Mouse (Mus musculus) small intestine, adult 2 months (tissue): ENCODE results near the gene Mkrn3. TPM values are rescaled to one million over a fixed set of nuclear protein-coding genes. Genes with fewer than 3 reads are reported as not detected.

Experiments
- H3K27ac ChIP-seq: fragments of 200-500 bp; 2 replicates; pipeline ENCODE4 v1.5.1; 2012; ENCODE audit warnings: low read depth, low read length, control low read depth, inconsistent platforms; ENCODE audit not compliant: insufficient read depth
- H3K27me3 ChIP-seq: fragments of 200-500 bp; 2 replicates; pipeline ENCODE4 v1.6.1; 2012; ENCODE audit warnings: mild to moderate bottlenecking, moderate library complexity, low read length, inconsistent platforms; ENCODE audit not compliant: control insufficient read depth, insufficient read depth
- H3K36me3 ChIP-seq: fragments of 200-500 bp; 2 replicates; pipeline ENCODE4 v1.6.1; 2012; ENCODE audit warnings: mild to moderate bottlenecking, low read length, control low read depth, inconsistent platforms; ENCODE audit not compliant: control insufficient read depth, insufficient read depth
- H3K4me1 ChIP-seq: fragments of 200-500 bp; 2 replicates; pipeline ENCODE4 v1.6.1; 2012; ENCODE audit warnings: low read length, inconsistent platforms, mixed read lengths; ENCODE audit not compliant: control insufficient read depth, insufficient read depth, insufficient read length
- H3K4me3 ChIP-seq: fragments of 200-500 bp; 2 replicates; pipeline ENCODE4 v1.5.1; 2012; ENCODE audit warnings: low read depth, mild to moderate bottlenecking, control low read depth, inconsistent platforms, low read length, moderate library complexity
- CTCF ChIP-seq: fragments of 200-500 bp; IDR thresholded peaks from 2 replicates; pipeline ENCODE4 v1.5.1; 2012; ENCODE audit warnings: low read depth, mild to moderate bottlenecking, control low read depth, inconsistent platforms, low read length, moderate library complexity, mixed read lengths; ENCODE audit not compliant: insufficient replicate concordance, insufficient read length; ENCODE audit errors: extremely low read depth
- POLR2A ChIP-seq: fragments of 200-500 bp; IDR thresholded peaks from 2 replicates; pipeline ENCODE4 v1.6.1; 2012; ENCODE audit warnings: low read depth, mild to moderate bottlenecking, control low read depth, inconsistent platforms, low read length, moderate library complexity
- WGBS: fragments of 180-500 bp; shearing (Covaris S2); methylation state at CpG from one replicate; pipeline ENCODE4 v1.1.7; 2018; 5-methylcytosine and 5-hydroxymethylcytosine counted together
- polyA plus RNA-seq: library from polyadenylated mRNA; depleted of rRNA; stranded (reverse); fragments of >200 nt; gene quantifications from 2 replicates; pipeline ENCODE4 v1.2.3, GENCODE M21; 2012

Gene Mkrn3
- polyA plus RNA-seq, 1 experiment, result 0.06 TPM

- Histone ChIP-seq H3K4me3 (no peak overlapping the region), H3K27ac (no peak overlapping the region), H3K36me3 (no peaks in the 10 kb centered on the region), H3K4me1 (no peaks in the 10 kb centered on the region; the same call in 1 of the 2 replicates), H3K27me3 (no peaks in the 10 kb centered on the region)
- TF ChIP-seq POLR2A, result no peak
- no peak for TF ChIP-seq CTCF
These were observed 3.8 kb downstream of the Mkrn3 start for GRCm38 (mm10) chr7:62416173-62416572.

GRCm38 (mm10) chr7:62415222-62415621, 4.7 kb downstream of the Mkrn3 start:
- Histone ChIP-seq H3K27me3 (no peaks in the 10 kb centered on the region), H3K4me3 (no peak overlapping the region), H3K4me1 (no peaks in the 10 kb centered on the region; the same call in 1 of the 2 replicates), H3K36me3 (no peaks in the 10 kb centered on the region), H3K27ac (no peak overlapping the region)
- WGBS, result 60% methylated on average over 1 of the region's 1 CpGs
- TF ChIP-seq CTCF, result no peak
- no peak for TF ChIP-seq POLR2A

- no peak overlapping the region for H3K4me3 ChIP-seq
- no peaks in the 10 kb centered on the region for H3K36me3 ChIP-seq
- 57% methylated on average over 3 of the region's 3 CpGs for WGBS
- TF ChIP-seq CTCF, result no peak
- no peak for TF ChIP-seq POLR2A
- no peak overlapping the region for H3K27ac ChIP-seq
- no peaks in the 10 kb centered on the region for H3K4me1 ChIP-seq
- no peaks in the 10 kb centered on the region for H3K27me3 ChIP-seq
These were observed 12.1 kb downstream of the Mkrn3 start for GRCm38 (mm10) chr7:62407803-62408202.

GRCm38 (mm10) chr7:62406573-62407050, 13.3 kb downstream of the Mkrn3 start:
- Histone ChIP-seq H3K4me3 (no peak overlapping the region), H3K27me3 (no peaks in the 10 kb centered on the region), H3K36me3 (no peaks in the 10 kb centered on the region), H3K4me1 (no peaks in the 10 kb centered on the region), H3K27ac (no peak overlapping the region)
- TF ChIP-seq POLR2A (no peak), CTCF (no peak)
- WGBS, result 53% methylated on average over 19 of the region's 19 CpGs

- H3K27me3 ChIP-seq, result no peaks in the 10 kb centered on the region
- H3K4me3 ChIP-seq, result no peak overlapping the region
- TF ChIP-seq POLR2A (no peak), CTCF (no peak)
- 46% methylated on average over 1 of the region's 1 CpGs for WGBS
- no peaks in the 10 kb centered on the region for H3K36me3 ChIP-seq
- no peaks in the 10 kb centered on the region for H3K4me1 ChIP-seq
- H3K27ac ChIP-seq, result no peak overlapping the region
These were observed 27.7 kb downstream of the Mkrn3 start for GRCm38 (mm10) chr7:62392202-62392601.

- H3K4me1 ChIP-seq, result no peaks in the 10 kb centered on the region
These were observed 31.6 kb downstream of the Mkrn3 start for GRCm38 (mm10) chr7:62388291-62388690.

GRCm38 (mm10) chr7:62382391-62382790, 37.5 kb downstream of the Mkrn3 start:
- H3K4me1 ChIP-seq, result no peaks in the 10 kb centered on the region
- H3K4me3 ChIP-seq, result no peak overlapping the region
- H3K36me3 ChIP-seq, result no peaks in the 10 kb centered on the region
- no peaks in the 10 kb centered on the region for H3K27me3 ChIP-seq
- WGBS, result 2% methylated on average over 2 of the region's 2 CpGs
- no peak overlapping the region for H3K27ac ChIP-seq
- TF ChIP-seq POLR2A (no peak), CTCF (peak; percentile 18; the same call in 1 of the 2 replicates)

More at GRCm38 (mm10) chr7:62388291-62388690, 31.6 kb downstream of the Mkrn3 start:
- H3K36me3 ChIP-seq, result no peaks in the 10 kb centered on the region
- no peak overlapping the region for H3K27ac ChIP-seq
- no peaks in the 10 kb centered on the region for H3K27me3 ChIP-seq
- H3K4me3 ChIP-seq, result no peak overlapping the region
- TF ChIP-seq POLR2A, result no peak
- TF ChIP-seq CTCF, result no peak
- 42% methylated on average over 4 of the region's 4 CpGs for WGBS
